Mouse (Mus musculus) yolk sac, embryonic 10.5 days (tissue): Measurements from ENCODE around the gene Lce1j.
"Not testable (repeated sequence)": the region's sequence is repeated elsewhere in the genome, so short reads cannot be mapped to it uniquely, and the experiment has no call there.

ENCODE experiments used
- DNase-seq: peaks from one replicate; pipeline ENCODE4 v3.0.0-alpha.2; 2017; ENCODE audit warnings: low spot score

Lce1j gene

DNA sequence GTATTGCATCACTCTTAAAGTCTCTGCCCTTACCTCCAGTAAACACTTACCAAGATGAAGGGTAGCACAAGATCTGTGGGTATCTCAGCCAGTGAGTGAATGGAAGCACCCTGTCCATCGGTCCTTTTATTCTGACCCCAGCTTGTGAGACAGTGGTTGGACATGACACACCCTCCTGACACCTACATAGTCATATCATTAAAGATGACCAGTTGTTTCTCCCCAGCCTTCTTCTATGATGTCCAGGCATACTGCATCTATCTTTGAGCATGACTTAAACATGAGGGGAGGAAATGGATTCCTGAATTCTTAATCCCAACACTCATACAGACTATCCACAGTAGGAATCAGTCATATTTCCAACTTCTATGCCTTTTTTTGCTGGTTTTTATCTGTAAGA lies at the start of gene Lce1j:
TSS of gene Lce1j (minus strand) at position 101 of the 400 bp plus-strand sequence.
- no peak for DNase-seq

GRCm38 (mm10) chr3:92827108-92827507 lies 36.8 kb upstream of the Lce1j start, which contains the start of gene Kprp:
Gene Kprp, minus strand, starts transcription at chr3:92827247.
- DNase-seq: no peak

- DNase-seq: no peak
Observed at GRCm38 (mm10) chr3:92825808-92826207, 35.5 kb upstream of the Lce1j start.

GRCm38 (mm10) chr3:92816036-92816435 lies 25.7 kb upstream of the Lce1j start:
- DNase-seq: not testable (repeated sequence)

GRCm38 (mm10) chr3:92815581-92815980 lies 25.3 kb upstream of the Lce1j start:
- no peak for DNase-seq

GRCm38 (mm10) chr3:92807791-92808190 lies 17.5 kb upstream of the Lce1j start, which contains the start of gene Lce1k:
Gene Lce1k, minus strand, starts transcription at chr3:92807891.
- no peak for DNase-seq

DNA sequence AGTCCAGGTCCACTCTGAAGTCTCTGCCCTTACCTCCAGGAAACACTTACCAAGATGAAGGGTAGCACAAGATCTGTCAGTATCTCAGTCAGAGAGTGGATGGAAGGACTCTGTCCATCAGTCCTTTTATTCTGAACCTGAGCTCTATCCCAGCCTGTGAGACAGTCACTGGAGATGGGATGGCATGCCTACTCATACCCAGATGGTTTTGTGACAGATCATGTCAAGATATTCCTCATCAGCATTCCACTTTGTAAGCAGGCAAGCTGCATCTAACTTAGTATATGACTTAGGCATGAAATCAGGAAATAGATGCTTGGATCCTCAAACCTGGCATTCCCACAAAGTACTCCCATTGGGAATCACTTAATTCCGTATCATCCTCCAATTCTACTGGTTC lies 11.5 kb downstream of the Lce1j start, which contains the start of gene Lce1i:
TSS of gene Lce1i (minus strand) at position 101 of the 400 bp plus-strand sequence.
- no peak for DNase-seq

DNA sequence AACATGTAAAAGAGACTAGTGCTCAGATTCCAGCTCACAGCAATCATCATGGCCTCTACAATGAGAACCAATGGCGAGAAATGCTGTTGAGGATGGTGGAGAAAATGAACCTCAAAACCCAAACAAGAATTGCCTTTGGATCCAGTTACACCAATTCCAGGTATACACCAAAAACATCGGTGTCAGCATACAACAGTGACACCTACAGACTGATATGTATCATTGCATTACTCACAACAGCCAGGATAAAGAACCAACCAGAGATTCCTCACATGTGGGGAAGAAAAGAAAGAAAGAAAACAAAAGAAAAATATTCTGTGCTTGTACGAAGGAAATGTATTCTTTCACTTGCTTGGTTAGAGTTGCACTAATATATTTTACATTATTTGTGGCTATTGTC lies 18.7 kb downstream of the Lce1j start:
- DNase-seq: no peak

DNA sequence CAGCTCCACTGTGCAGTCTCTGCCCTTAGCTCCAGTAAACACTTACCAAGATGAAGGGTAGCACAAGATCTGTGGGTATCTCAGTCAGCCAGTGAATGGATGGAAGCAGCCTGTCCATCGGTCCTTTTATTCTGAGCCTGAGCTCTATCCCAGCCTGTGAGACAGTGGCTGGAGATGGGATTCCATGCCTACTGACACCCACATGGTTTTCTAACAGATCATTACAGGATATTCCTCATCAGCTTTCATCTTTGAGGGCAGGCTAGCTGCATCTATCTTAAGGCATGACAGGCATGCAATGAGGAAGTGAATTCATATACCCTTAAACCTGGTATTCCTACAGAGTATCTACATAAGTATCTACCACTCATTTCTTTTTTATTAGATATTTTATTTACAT lies 25.3 kb downstream of the Lce1j start, which contains the start of gene Lce1h:
TSS of gene Lce1h (minus strand) at position 101 of the 400 bp plus-strand sequence.
- no peak for DNase-seq

DNA sequence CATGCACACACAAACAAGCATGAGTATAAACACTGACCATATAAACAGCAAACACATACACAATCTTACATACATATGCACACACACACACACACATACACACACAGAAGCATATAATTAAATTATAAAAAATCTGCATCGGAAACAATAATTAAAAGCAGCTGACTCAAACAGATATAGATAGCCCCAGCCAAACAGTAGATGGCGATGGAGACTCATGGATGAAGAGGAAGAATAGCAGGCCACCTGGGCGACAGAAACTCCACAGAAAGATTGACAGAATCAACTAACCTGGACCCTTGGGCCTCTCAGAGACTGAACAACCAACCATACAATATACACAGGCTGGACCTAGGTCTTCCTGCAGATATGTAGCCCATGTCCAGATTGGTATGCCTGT lies 37.1 kb downstream of the Lce1j start:
- no peak for DNase-seq

DNA sequence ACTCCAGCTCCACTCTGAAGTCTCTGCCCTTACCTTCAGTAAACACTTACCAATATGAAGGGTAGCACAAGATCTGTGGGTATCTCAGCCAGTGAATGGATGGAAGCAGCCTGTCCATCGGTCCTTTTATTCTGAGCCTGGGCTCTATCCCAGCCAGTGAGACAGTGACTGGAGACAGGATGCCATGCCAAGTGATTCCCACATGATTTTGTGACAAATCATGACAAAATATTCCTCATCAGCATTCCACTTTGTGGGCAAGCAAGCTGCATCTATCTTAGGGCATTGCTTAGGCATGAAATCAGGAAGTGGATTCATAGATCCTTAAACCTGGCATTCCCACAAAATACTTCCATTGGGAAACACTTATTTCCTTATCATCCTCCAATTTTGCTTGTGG lies 38.1 kb downstream of the Lce1j start, which contains the start of gene Lce1g:
TSS of gene Lce1g (minus strand) at position 101 of the 400 bp plus-strand sequence.
- DNase-seq: no peak

DNA sequence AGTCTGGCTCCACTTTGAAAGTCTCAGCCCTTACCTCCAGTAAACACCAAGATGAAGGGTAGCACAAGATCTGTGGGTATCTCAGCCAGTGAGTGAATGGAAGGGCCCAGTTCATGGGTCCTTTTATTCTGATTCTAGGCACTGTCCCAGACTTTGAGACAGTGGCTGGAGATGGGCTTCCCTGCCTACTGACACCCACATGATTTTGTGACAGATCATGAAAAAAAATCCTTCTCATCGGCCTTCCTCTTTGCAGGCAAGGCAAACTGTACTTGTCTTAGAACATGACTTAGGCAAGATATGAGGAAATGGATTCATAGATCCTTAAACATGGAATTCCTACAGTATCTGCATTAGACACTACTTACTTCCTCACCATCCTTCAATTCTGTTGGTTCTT lies 51.3 kb downstream of the Lce1j start, which contains the start of gene Gm38119:
TSS of gene Gm38119 (minus strand) at position 101 of the 400 bp plus-strand sequence.
- DNase-seq: no peak
